Mouse (Mus musculus) liver, embryonic 12.5 days (tissue): Measurements from ENCODE around the gene Capn15. TPM values are rescaled to one million over a fixed set of nuclear protein-coding genes. Genes with fewer than 3 reads are reported as not detected.
A peak's percentile ranks its signal among the peaks of the same experiment; 100 is the strongest.

Source experiments
- ATAC-seq: fragments of 200-750 bp; cut with Nextera tagmentation; 2 replicates; pipeline ENCODE4 v1.8.0; 2017; ENCODE audit warnings: moderate number of reproducible peaks, mild to moderate bottlenecking, moderate library complexity
- H3K27ac ChIP-seq: fragments of 300-500 bp; sonication (generic); 2 replicates; pipeline ENCODE4 v1.5.1; 2016; ENCODE audit warnings: mild to moderate bottlenecking
- H3K27me3 ChIP-seq: fragments of 300-500 bp; sonication (generic); replicated peaks from 2 replicates; pipeline ENCODE4 v1.6.1; 2016; ENCODE audit warnings: mild to moderate bottlenecking, moderate library complexity
- H3K36me3 ChIP-seq: fragments of 300-500 bp; sonication (generic); 2 replicates; pipeline ENCODE4 v1.6.1; 2016; ENCODE audit warnings: mild to moderate bottlenecking, moderate library complexity
- H3K4me1 ChIP-seq: fragments of 300-500 bp; sonication (generic); 2 replicates; pipeline ENCODE4 v1.6.1; 2016
- H3K4me2 ChIP-seq: fragments of 300-500 bp; sonication (generic); 2 replicates; pipeline ENCODE4 v1.6.1; 2016; ENCODE audit warnings: mild to moderate bottlenecking, moderate library complexity
- H3K4me3 ChIP-seq: fragments of 300-500 bp; sonication (generic); 2 replicates; pipeline ENCODE4 v1.5.1; 2016; ENCODE audit warnings: mild to moderate bottlenecking, moderate library complexity
- H3K9ac ChIP-seq: fragments of 300-500 bp; sonication (generic); 2 replicates; pipeline ENCODE4 v1.6.1; 2016; ENCODE audit warnings: mild to moderate bottlenecking, moderate library complexity
- H3K9me3 ChIP-seq: fragments of 300-500 bp; sonication (generic); replicated peaks from 2 replicates; pipeline ENCODE4 v1.6.1; 2016; ENCODE audit warnings: mild to moderate bottlenecking, moderate library complexity
- WGBS: fragments of 180-500 bp; shearing (Covaris S2); methylation state at CpG from one replicate; pipeline ENCODE4 v1.1.7; 2016; ENCODE audit not compliant: insufficient replicate concordance; 5-methylcytosine and 5-hydroxymethylcytosine counted together
- polyA plus RNA-seq: library from polyadenylated mRNA; unstranded; fragments of >200 nt; fragmentation: Nextera tagmentation; extraction: Ambion mirVana; gene quantifications from 2 replicates; pipeline ENCODE4 v1.2.1, GENCODE M21; 2016

The Capn15 gene
- polyA plus RNA-seq, 1 experiment from 2014 or later, result 21.3 TPM

DNA sequence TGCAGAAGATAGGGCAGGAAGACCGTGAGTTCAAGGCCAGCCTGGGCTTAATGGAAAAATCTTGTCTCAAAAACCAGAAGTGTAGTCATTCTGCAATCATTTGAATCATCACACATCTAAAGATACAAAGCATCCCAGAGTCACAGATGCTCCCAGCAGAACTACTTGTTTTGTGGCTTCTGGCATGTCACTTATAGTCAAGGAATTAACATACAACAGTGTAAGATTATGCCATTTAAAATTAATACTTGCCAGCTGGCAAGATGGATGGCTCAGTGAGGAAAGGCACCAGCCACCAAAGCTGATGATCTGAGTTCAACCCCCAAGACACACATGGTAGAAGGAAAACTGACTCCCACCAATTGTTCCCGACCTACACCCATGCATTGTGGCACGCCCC, 31.4 kb upstream of the Capn15 start:
- H3K9me3 ChIP-seq, result no peaks in the 10 kb centered on the region
- no peaks in the 10 kb centered on the region for H3K36me3 ChIP-seq
- H3K4me3 ChIP-seq, result no peak overlapping the region
- H3K27me3 ChIP-seq, result 0 out of 2 replicates have a peak, but pooled peaks cover 7% of the 10 kb centered on the region
- peaks cover 22% of the 10 kb centered on the region for H3K4me1 ChIP-seq
- no peak overlapping the region for H3K4me2 ChIP-seq
- WGBS, result 56% methylated on average over 3 of the region's 3 CpGs
- no peak overlapping the region for H3K9ac ChIP-seq
- ATAC-seq, result no peak
- no peak overlapping the region for H3K27ac ChIP-seq

DNA sequence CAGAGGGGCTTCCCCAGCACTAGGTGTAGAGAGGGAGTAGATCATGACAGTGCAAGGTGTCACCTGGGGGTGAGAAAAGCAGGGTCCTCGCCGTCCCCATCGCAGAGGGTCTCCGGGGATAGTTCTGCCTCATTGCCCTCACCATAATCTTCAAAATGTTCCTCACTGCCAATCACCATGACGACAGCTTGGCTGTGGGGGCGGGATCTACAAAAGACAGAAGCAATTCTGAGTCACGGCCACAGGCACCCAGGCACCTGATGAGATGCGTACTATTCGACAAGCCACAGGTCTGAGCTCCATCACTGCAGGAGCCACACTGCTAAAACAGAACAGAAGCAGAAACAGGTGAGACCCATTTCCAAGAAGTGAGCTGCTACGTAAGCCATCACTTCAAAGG, 28.1 kb upstream of the Capn15 start:
- H3K36me3 ChIP-seq, result no peaks in the 10 kb centered on the region
- no peak overlapping the region for H3K4me2 ChIP-seq
- H3K27me3 ChIP-seq, result no peaks in the 10 kb centered on the region
- no peak for ATAC-seq
- H3K4me1 ChIP-seq, result peaks cover 39% of the 10 kb centered on the region
- no peak overlapping the region for H3K9ac ChIP-seq
- no peaks in the 10 kb centered on the region for H3K9me3 ChIP-seq
- 65% methylated on average over 10 of the region's 10 CpGs for WGBS
- H3K27ac ChIP-seq, result no peak overlapping the region
- H3K4me3 ChIP-seq, result no peak overlapping the region

GRCm38 (mm10) chr17:26011841-26012460, 26.4 kb upstream of the Capn15 start:
- peak overlapping the region; percentile 30; the same call in 1 of the 2 replicates for H3K9ac ChIP-seq
- no peaks in the 10 kb centered on the region for H3K9me3 ChIP-seq
- peak overlapping the region; percentile 75 for H3K27ac ChIP-seq
- no peaks in the 10 kb centered on the region for H3K36me3 ChIP-seq
- ATAC-seq, result peak; percentile 95
- 5% methylated on average over 15 of the region's 15 CpGs for WGBS
- H3K4me2 ChIP-seq, result peak overlapping the region; percentile 68
- H3K4me3 ChIP-seq, result peak overlapping the region; percentile 37
- H3K4me1 ChIP-seq, result peaks cover 55% of the 10 kb centered on the region
- 0 out of 2 replicates have a peak, but pooled peaks cover 2% of the 10 kb centered on the region for H3K27me3 ChIP-seq

DNA sequence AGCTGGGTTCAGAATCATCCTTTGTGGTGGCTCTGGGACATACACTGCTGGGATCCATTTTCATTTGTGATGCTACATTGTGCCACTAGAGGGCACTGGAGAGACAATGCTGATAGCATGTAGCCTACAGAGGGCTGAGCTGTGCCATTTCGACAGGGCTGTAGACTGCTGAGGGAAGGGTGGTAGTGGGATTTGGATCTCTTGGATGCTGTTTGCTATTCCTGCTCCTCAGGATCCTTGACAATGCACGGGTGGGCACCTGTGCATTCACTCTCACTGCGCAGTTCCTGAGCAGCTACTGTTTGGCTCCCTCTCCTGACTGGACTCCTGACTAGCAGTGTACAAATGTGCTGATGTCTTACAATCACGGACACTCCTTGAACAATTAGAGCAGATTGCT, 23.9 kb upstream of the Capn15 start:
- no peak overlapping the region for H3K4me3 ChIP-seq
- H3K9me3 ChIP-seq, result no peaks in the 10 kb centered on the region
- peaks cover 76% of the 10 kb centered on the region for H3K4me1 ChIP-seq
- 20% methylated on average over 4 of the region's 4 CpGs for WGBS
- peak overlapping the region; percentile 34 for H3K4me2 ChIP-seq
- H3K27ac ChIP-seq, result no peak overlapping the region
- 0 out of 2 replicates have a peak, but pooled peaks cover 7% of the 10 kb centered on the region for H3K27me3 ChIP-seq
- ATAC-seq, result peak; percentile 65
- H3K9ac ChIP-seq, result no peak overlapping the region
- no peaks in the 10 kb centered on the region for H3K36me3 ChIP-seq

- Histone ChIP-seq H3K9me3 (no peaks in the 10 kb centered on the region), H3K27me3 (0 out of 2 replicates have a peak, but pooled peaks cover 7% of the 10 kb centered on the region), H3K4me1 (peaks cover 79% of the 10 kb centered on the region), H3K9ac (peak overlapping the region; percentile 15; the same call in 1 of the 2 replicates), H3K27ac (0 out of 2 replicates have a peak overlapping the region, but pooled peaks have one; percentile 24), H3K4me2 (peak overlapping the region; percentile 27), H3K4me3 (no peak overlapping the region), H3K36me3 (peaks cover 3% of the 10 kb centered on the region; the same call in 1 of the 2 replicates)
- ATAC-seq, result no peak
- WGBS, result 17% methylated on average over 7 of the region's 7 CpGs
These were observed 23.2 kb upstream of the Capn15 start for GRCm38 (mm10) chr17:26008787-26009186.

GRCm38 (mm10) chr17:26008331-26008730, 22.7 kb upstream of the Capn15 start:
- Histone ChIP-seq H3K9me3 (no peaks in the 10 kb centered on the region), H3K27me3 (0 out of 2 replicates have a peak, but pooled peaks cover 7% of the 10 kb centered on the region), H3K36me3 (peaks cover 6% of the 10 kb centered on the region; the same call in 1 of the 2 replicates), H3K9ac (no peak overlapping the region), H3K4me2 (peak overlapping the region; percentile 13; the same call in 1 of the 2 replicates), H3K4me1 (peaks cover 83% of the 10 kb centered on the region), H3K4me3 (no peak overlapping the region), H3K27ac (peak overlapping the region; percentile 32; the same call in 1 of the 2 replicates)
- ATAC-seq, result no peak

DNA sequence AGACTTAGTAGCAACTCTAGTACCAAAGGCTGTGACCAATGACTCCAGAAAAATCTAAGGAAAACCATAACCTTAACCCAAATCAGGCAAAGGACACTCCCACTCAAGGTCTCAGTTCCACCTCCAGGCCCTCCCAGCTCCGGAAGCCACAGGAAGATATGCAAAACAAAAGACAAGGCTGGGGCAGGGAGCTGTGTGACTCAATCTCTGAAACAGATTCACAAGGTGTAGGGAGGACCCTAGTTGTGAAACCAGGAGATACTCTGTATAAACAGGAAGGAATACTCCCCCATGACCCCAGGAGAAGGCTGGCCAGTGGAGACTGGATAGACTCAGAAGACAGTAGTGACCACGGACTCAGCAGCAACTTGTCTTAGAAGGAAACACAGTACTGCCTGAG, 22.1 kb upstream of the Capn15 start:
- H3K4me1 ChIP-seq, result peaks cover 89% of the 10 kb centered on the region
- H3K4me3 ChIP-seq, result no peak overlapping the region

DNA sequence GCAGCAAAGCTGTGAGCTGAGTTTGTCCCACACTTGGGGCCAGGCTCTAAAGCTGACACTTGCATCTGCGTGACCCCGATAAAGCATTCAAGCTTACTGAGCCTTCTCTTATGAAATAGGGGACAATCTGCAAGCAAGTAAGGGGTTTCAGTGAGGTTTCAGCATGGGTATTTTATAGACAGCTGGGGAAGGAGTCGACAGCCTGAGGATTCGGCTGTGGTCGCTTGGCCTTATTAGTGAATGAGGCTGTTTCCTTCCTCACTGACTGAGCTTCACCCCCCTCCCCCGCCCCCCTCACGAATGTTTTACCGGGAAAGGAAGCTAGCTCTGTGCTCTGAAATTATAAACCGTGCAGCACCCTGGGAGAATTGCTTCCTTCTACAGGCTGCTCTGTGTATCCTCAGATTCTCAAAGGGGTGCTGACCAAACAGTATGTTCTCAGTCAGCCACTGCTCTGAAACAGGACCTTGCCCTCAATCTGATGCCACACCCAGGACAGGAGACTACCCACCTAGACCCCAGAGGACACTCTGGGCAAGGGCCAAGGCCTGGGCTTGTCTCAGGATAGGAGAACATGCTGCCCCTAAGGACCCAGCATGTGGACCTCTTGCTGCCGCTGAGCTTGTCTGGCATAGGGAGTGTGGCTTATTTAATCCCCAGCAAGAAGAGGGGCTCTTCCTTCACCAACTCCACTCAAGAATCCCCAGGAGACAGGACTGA, 20.3 kb upstream of the Capn15 start:
- H3K36me3 ChIP-seq, result peaks cover 11% of the 10 kb centered on the region
- WGBS, result 32% methylated on average over 10 of the region's 10 CpGs
- H3K4me2 ChIP-seq, result peak overlapping the region; percentile 4; the same call in 1 of the 2 replicates
- H3K4me1 ChIP-seq, result peaks cover 71% of the 10 kb centered on the region
- 0 out of 2 replicates have a peak, but pooled peaks have one; percentile 15 for ATAC-seq
- 0 out of 2 replicates have a peak, but pooled peaks cover 7% of the 10 kb centered on the region for H3K27me3 ChIP-seq
- peak overlapping the region; percentile 46 for H3K27ac ChIP-seq
- no peaks in the 10 kb centered on the region for H3K9me3 ChIP-seq
- H3K9ac ChIP-seq, result no peak overlapping the region
- no peak overlapping the region for H3K4me3 ChIP-seq

More for the DNA sequence above, 22.1 kb upstream of the Capn15 start:
- H3K4me2 ChIP-seq, result peak overlapping the region; percentile 17
- 0 out of 2 replicates have a peak, but pooled peaks cover 7% of the 10 kb centered on the region for H3K27me3 ChIP-seq
- ATAC-seq, result no peak
- H3K27ac ChIP-seq, result peak overlapping the region; percentile 32; the same call in 1 of the 2 replicates
- H3K36me3 ChIP-seq, result peaks cover 11% of the 10 kb centered on the region
- 2% methylated on average over 2 of the region's 2 CpGs for WGBS
- H3K9me3 ChIP-seq, result no peaks in the 10 kb centered on the region
- no peak overlapping the region for H3K9ac ChIP-seq

DNA sequence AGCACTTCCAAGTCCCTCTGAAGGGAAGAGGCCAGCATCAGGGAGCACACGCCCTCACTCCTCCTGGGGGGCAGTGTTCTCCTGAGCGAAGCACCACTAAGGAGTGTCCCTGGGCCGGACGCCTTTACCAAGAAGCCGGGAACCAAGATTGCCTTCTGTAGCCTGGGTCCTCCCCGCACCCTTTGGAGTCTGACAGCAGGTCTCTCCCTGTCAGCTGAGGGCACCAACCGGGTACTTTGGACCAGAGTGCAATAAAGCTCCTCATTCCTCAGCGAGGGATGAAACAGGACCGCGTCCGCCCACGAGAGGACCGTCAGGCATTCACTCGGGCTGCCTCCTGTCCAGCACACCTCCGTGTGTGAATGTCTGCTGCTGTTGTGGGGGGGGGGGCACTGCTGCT, 19.1 kb upstream of the Capn15 start:
- Histone ChIP-seq H3K27ac (no peak overlapping the region), H3K9me3 (no peaks in the 10 kb centered on the region), H3K4me1 (peaks cover 60% of the 10 kb centered on the region), H3K4me2 (no peak overlapping the region), H3K9ac (no peak overlapping the region), H3K4me3 (no peak overlapping the region), H3K36me3 (peaks cover 11% of the 10 kb centered on the region), H3K27me3 (0 out of 2 replicates have a peak, but pooled peaks cover 7% of the 10 kb centered on the region)
- no peak for ATAC-seq
- WGBS, result 85% methylated on average over 15 of the region's 15 CpGs

- H3K4me2 ChIP-seq, result no peak overlapping the region
These were observed 18.3 kb upstream of the Capn15 start for GRCm38 (mm10) chr17:26003864-26004263.

DNA sequence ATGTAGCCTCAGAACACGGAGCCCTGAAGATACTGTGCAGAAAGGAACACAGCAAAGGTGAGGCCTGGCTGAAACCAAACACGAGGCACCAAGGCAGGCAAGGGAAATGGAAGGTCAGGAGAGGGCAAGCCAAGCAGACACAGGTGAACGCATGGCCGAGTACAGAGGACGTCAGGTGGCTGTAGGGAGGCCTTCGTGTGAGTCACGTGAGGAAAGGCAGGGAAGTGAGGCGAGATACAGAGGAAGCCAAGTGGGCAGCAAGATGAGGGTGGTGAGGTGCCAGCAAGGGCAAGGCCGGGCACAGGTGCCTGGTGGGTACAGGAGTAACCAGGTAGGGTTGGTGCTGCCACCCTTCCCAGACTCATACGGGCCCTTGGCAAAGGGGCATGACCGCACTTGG, 12.8 kb upstream of the Capn15 start:
- Histone ChIP-seq H3K9ac (no peak overlapping the region), H3K27me3 (no peaks in the 10 kb centered on the region), H3K4me1 (peaks cover 15% of the 10 kb centered on the region), H3K4me3 (no peak overlapping the region), H3K9me3 (no peaks in the 10 kb centered on the region), H3K36me3 (peaks cover 9% of the 10 kb centered on the region), H3K4me2 (no peak overlapping the region), H3K27ac (no peak overlapping the region)
- 78% methylated on average over 11 of the region's 11 CpGs for WGBS
- ATAC-seq, result no peak

More at GRCm38 (mm10) chr17:26003864-26004263, 18.3 kb upstream of the Capn15 start:
- Histone ChIP-seq H3K9ac (no peak overlapping the region), H3K9me3 (no peaks in the 10 kb centered on the region), H3K27me3 (0 out of 2 replicates have a peak, but pooled peaks cover 7% of the 10 kb centered on the region), H3K4me3 (no peak overlapping the region), H3K36me3 (peaks cover 11% of the 10 kb centered on the region), H3K4me1 (peaks cover 51% of the 10 kb centered on the region), H3K27ac (no peak overlapping the region)
- 73% methylated on average over 2 of the region's 2 CpGs for WGBS
- ATAC-seq, result no peak

DNA sequence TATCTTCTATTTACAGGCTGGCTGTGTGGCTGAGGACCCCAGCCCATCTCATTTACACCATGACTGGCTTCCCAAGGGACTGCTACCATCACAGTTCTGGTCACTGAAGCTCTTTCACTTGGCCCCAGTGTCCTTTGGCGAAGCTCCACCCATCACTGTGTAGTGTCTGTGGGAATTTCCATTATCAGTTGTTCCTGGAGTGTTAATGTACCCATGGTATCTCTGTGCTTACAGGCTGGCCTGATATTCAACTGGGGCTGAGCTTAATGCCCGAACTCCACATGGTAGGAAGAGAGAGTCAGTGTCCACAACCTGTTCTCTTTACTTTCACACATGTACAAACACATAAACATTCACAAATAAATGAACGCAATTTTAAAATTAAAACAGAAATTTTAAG, 7.9 kb upstream of the Capn15 start:
- H3K36me3 ChIP-seq, result peaks cover 22% of the 10 kb centered on the region; the same call in 1 of the 2 replicates
- no peak overlapping the region for H3K9ac ChIP-seq
- H3K27me3 ChIP-seq, result no peaks in the 10 kb centered on the region
- peak; percentile 66; the same call in 1 of the 2 replicates for ATAC-seq
- H3K9me3 ChIP-seq, result no peaks in the 10 kb centered on the region
- 45% methylated on average over 3 of the region's 3 CpGs for WGBS
- no peak overlapping the region for H3K27ac ChIP-seq
- peaks cover 31% of the 10 kb centered on the region for H3K4me1 ChIP-seq
- H3K4me2 ChIP-seq, result no peak overlapping the region
- H3K4me3 ChIP-seq, result no peak overlapping the region
